Mouse (Mus musculus) liver, embryonic 14.5 days (tissue): Measurements from ENCODE around the gene Fzr1. TPM values are rescaled to one million over a fixed set of nuclear protein-coding genes. Genes with fewer than 3 reads are reported as not detected.

Experiments used
- ATAC-seq: fragments of 200-750 bp; cut with Nextera tagmentation; 2 replicates; pipeline ENCODE4 v1.8.0; 2017; ENCODE audit warnings: moderate number of reproducible peaks, mild to moderate bottlenecking, moderate library complexity; ENCODE audit not compliant: insufficient read depth
- DNase-seq, 3 experiments: peaks; one replicate each; pipeline ENCODE4 v3.0.0-alpha.2; 2012 to 2013; ENCODE audit warnings: low read depth in 3 of 3, low spot score in 3 of 3
- H3K27ac ChIP-seq: fragments of 300-500 bp; sonication (generic); 2 replicates; pipeline ENCODE4 v1.5.1; 2014; ENCODE audit warnings: moderate library complexity, mild to moderate bottlenecking, control low read depth, inconsistent platforms
- H3K27me3 ChIP-seq: fragments of 300-500 bp; sonication (generic); 2 replicates; pipeline ENCODE4 v1.6.1; 2014; ENCODE audit warnings: mild to moderate bottlenecking, low read length, moderate library complexity; ENCODE audit not compliant: control insufficient read depth, insufficient read depth
- H3K36me3 ChIP-seq: fragments of 300-500 bp; sonication (generic); replicated peaks from 2 replicates; pipeline ENCODE4 v1.6.1; 2014; ENCODE audit warnings: low read depth; ENCODE audit not compliant: control insufficient read depth, insufficient read depth
- H3K4me1 ChIP-seq, 2 experiments: fragments of 200-500 bp in 1 of 2; fragments of 300-500 bp in 1 of 2; sonication (generic) in 1 of 2; replicated peaks; 2 replicates each; pipeline ENCODE4 v1.6.1; 2012 to 2014; ENCODE audit warnings: antibody characterized with exemption in 1 of 2, inconsistent platforms in 1 of 2, low read length in 1 of 2; ENCODE audit not compliant: control insufficient read depth in 2 of 2, insufficient read depth in 2 of 2
- H3K4me2 ChIP-seq: fragments of 300-500 bp; sonication (generic); 2 replicates; pipeline ENCODE4 v1.6.1; 2014; ENCODE audit warnings: low read depth, mild to moderate bottlenecking, control low read depth, moderate library complexity
- H3K4me3 ChIP-seq, 2 experiments: fragments of 200-500 bp in 1 of 2; fragments of 300-500 bp in 1 of 2; sonication (generic) in 1 of 2; 2 replicates each; pipeline ENCODE4 v1.5.1; 2012 to 2014; ENCODE audit warnings: low read depth in 2 of 2, low read length in 2 of 2, mild to moderate bottlenecking in 2 of 2, control low read depth in 1 of 2, inconsistent platforms in 1 of 2, moderate library complexity in 1 of 2; ENCODE audit not compliant: insufficient read depth in 1 of 2
- H3K9ac ChIP-seq: fragments of 300-500 bp; sonication (generic); replicated peaks from 2 replicates; pipeline ENCODE4 v1.6.1; 2014; ENCODE audit warnings: mild to moderate bottlenecking, control low read depth, moderate library complexity
- H3K9me3 ChIP-seq: fragments of 300-500 bp; sonication (generic); 2 replicates; pipeline ENCODE4 v1.6.1; 2016; ENCODE audit warnings: low read length, mixed read lengths; ENCODE audit not compliant: control insufficient read depth
- CTCF ChIP-seq: IDR thresholded peaks from 2 replicates; pipeline ENCODE4 v1.5.1; 2016; ENCODE audit warnings: antibody characterized with exemption, low read depth, control low read depth
- EP300 ChIP-seq: IDR thresholded peaks from 2 replicates; pipeline ENCODE4 v1.6.1; 2016; ENCODE audit warnings: antibody characterized with exemption, low read depth
- WGBS: fragments of 180-500 bp; shearing (Covaris S2); extraction: QIAGEN DNeasy Blood & Tissue Kit; methylation state at CpG from one replicate; pipeline ENCODE4 v1.1.7; 2014; ENCODE audit not compliant: insufficient replicate concordance; 5-methylcytosine and 5-hydroxymethylcytosine counted together
- polyA plus RNA-seq, 2 experiments: library from polyadenylated mRNA; depleted of rRNA in 1 of 2; stranded (reverse) in 1 of 2; unstranded in 1 of 2; fragments of >200 nt; fragmentation: Nextera tagmentation in 1 of 2; extraction: Ambion mirVana in 1 of 2; gene quantifications; 2 replicates each; pipeline versions ENCODE4 v1.2.1 to v1.2.3; 2012 to 2014

Fzr1 gene
- polyA plus RNA-seq, 2 experiments: 73.1 to 80.5 TPM

GRCm38 (mm10) chr10:81358209-81358608 is 20.1 kb downstream of the Fzr1 start:
- peak overlapping the region; percentile 86 for H3K27ac ChIP-seq
- peak overlapping the region; percentile 64 to 88 for H3K4me3 ChIP-seq
- no peaks in the 10 kb centered on the region for H3K9me3 ChIP-seq
- peaks cover 17% of the 10 kb centered on the region for H3K36me3 ChIP-seq
- peak overlapping the region; percentile 82 for H3K4me2 ChIP-seq
- TF ChIP-seq EP300: no peak
- no peak for TF ChIP-seq CTCF
- DNase-seq (no peak), ATAC-seq (no peak)
- peaks cover 47 to 52% of the 10 kb centered on the region in 2 experiments for H3K4me1 ChIP-seq
- no peaks in the 10 kb centered on the region for H3K27me3 ChIP-seq
- 17% methylated on average over 4 of the region's 4 CpGs for whole genome bisulfite sequencing
- H3K9ac ChIP-seq: peak overlapping the region; percentile 89

DNA sequence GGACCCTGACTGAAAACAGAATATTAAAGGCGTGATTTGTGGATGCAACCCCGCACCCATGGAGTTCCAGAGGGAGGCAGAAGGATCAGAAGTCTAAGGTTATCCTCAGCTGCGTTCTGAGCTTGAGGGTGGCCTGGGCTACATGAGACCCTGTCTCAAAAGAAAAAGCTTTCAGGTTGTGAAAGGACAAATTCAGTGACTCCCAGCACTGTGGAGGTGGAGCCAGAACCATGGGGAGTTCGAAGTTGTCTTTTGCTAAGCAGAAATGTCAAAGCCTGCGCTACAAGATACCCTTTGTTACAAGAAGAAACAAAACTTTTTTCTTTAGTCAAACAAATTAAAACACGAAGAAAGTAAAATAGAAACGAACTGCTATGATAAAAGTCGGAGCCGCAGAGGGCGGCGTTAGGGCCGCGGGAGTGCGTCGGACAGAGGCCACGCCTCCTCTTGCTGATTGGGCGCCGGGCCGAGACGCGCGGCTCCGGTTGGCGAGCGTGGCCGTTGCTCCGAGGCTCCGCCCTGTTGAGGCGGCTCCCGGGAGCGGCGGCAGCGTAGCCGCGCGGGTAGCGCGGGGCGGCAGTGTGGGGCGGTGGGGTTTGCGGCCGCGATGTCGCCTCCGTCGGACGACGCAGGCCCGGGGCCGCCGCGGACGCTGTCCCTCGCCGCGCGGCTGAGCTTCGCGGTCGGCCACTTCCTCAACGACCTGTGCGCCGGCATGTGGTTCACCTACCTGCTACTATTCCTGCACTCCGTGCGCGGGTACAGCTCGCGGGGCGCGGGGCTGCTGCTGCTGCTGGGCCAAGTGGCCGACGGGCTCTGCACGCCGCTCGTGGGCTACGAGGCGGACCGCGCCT is 21.1 kb downstream of the Fzr1 start, which contains the start of gene Mfsd12:
Gene Mfsd12, plus strand, starts transcription at position 501 of the 854 bp plus-strand sequence.
- Histone ChIP-seq H3K36me3 (peaks cover 13% of the 10 kb centered on the region), H3K27ac (peak within 1 kb of the TSS; percentile 86), H3K9me3 (no peaks in the 10 kb centered on the region), H3K4me3 (peak within 1 kb of the TSS; percentile 64 to 88), H3K27me3 (no peaks in the 10 kb centered on the region), H3K9ac (peak within 1 kb of the TSS; percentile 89), H3K4me2 (peak within 1 kb of the TSS; percentile 82), H3K4me1 (peaks cover 43 to 51% of the 10 kb centered on the region in 2 experiments)
- DNase-seq (peak; percentile 82 to 85 (median 83)), ATAC-seq (peak; percentile 84)
- no peak for TF ChIP-seq CTCF
- TF ChIP-seq EP300: no peak
- WGBS: 2% methylated on average over 70 of the region's 79 CpGs

DNA sequence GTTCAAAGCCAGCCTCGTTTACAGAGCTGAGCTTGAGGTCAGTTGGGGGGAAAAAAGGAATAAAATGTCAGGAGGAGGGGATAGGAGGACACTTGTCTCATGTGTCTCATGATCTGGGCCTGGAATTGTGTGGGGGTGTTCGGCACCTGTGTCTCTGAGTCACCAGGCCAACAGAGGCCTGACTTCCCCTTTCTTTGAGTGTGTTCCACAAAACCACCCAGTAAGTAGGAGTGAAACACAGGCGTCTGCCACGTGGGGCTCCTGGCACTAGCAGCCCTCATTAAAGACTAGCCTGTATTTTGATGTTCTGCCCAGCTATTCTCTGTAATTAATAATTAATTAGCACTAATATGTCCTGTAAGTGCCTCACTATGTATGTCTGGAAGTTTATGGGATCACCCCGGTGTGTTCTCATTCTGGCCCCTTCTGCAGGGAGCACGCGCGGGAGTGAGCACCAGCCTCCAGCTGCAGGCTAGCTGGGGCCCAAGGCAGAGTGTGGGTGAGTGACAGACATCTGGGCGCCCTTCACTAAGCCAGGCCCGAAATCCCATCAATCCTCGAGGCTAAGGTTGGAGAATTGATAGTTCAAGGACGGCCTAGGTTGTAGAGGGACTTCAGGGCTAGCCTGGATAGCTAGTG is 21.8 kb downstream of the Fzr1 start:
- peaks cover 7% of the 10 kb centered on the region for H3K36me3 ChIP-seq
- H3K4me3 ChIP-seq: peak overlapping the region; percentile 54 to 64
- H3K4me1 ChIP-seq: peaks cover 43 to 51% of the 10 kb centered on the region in 2 experiments
- 24% methylated on average over 12 of the region's 12 CpGs for WGBS
- H3K27ac ChIP-seq: peak overlapping the region; percentile 63
- no peaks in the 10 kb centered on the region for H3K27me3 ChIP-seq
- no peak for TF ChIP-seq EP300
- TF ChIP-seq CTCF: no peak
- no peak for DNase-seq
- no peaks in the 10 kb centered on the region for H3K9me3 ChIP-seq
- ATAC-seq: no peak
- peak overlapping the region; percentile 77 for H3K9ac ChIP-seq
- peak overlapping the region; percentile 82 for H3K4me2 ChIP-seq

GRCm38 (mm10) chr10:81355533-81355932 is 22.8 kb downstream of the Fzr1 start:
- H3K9me3 ChIP-seq: no peaks in the 10 kb centered on the region
- H3K27ac ChIP-seq: no peak overlapping the region
- TF ChIP-seq CTCF: no peak
- no peak for TF ChIP-seq EP300
- no peak overlapping the region for H3K9ac ChIP-seq
- no peaks in the 10 kb centered on the region; the same call in 1 of the 2 replicates for H3K36me3 ChIP-seq
- H3K4me1 ChIP-seq: peaks cover 41 to 50% of the 10 kb centered on the region in 2 experiments
- no peak overlapping the region for H3K4me3 ChIP-seq
- no peaks in the 10 kb centered on the region for H3K27me3 ChIP-seq
- no peak for ATAC-seq
- DNase-seq: no peak
- 54% methylated on average over 4 of the region's 4 CpGs for WGBS
- no peak overlapping the region for H3K4me2 ChIP-seq
